Mouse (Mus musculus): Measurements from ENCODE around the gene Gucd1. TPM values are rescaled to one million over a fixed set of nuclear protein-coding genes. Genes with fewer than 3 reads are reported as not detected.

The Gucd1 gene
- total RNA-seq, 2 experiments from 2014 or later, result 94.3 to 180 TPM

GRCm38 (mm10) chr10:75444111-75444826, 73.5 kb downstream of the Gucd1 start:
- no peak for ATAC-seq (replicated peaks; ENCODE audit: low FRiP score, poor library complexity, severe bottlenecking)

GRCm38 (mm10) chr10:75443017-75443416, 74.8 kb downstream of the Gucd1 start:
- no peak for ATAC-seq (replicated peaks; ENCODE audit: low FRiP score, poor library complexity, severe bottlenecking)

- no peak for ATAC-seq (replicated peaks; ENCODE audit: low FRiP score, poor library complexity, severe bottlenecking)
These were observed 76.0 kb downstream of the Gucd1 start for GRCm38 (mm10) chr10:75441800-75442199.

GRCm38 (mm10) chr10:75440756-75441155, 77.0 kb downstream of the Gucd1 start:
- ATAC-seq (replicated peaks; ENCODE audit: low FRiP score, poor library complexity, severe bottlenecking), result no peak

GRCm38 (mm10) chr10:75439211-75439811, 78.5 kb downstream of the Gucd1 start:
- ATAC-seq (replicated peaks; ENCODE audit: low FRiP score, poor library complexity, severe bottlenecking), result no peak; the same call in 1 of the 2 replicates

GRCm38 (mm10) chr10:75438132-75438810, 79.5 kb downstream of the Gucd1 start:
- no peak for ATAC-seq (replicated peaks; ENCODE audit: low FRiP score, poor library complexity, severe bottlenecking)

- ATAC-seq (replicated peaks; ENCODE audit: low FRiP score, poor library complexity, severe bottlenecking), result no peak; the same call in 1 of the 2 replicates
These were observed 80.5 kb downstream of the Gucd1 start for GRCm38 (mm10) chr10:75437284-75437683.

- ATAC-seq (replicated peaks; ENCODE audit: low FRiP score, poor library complexity, severe bottlenecking), result peak; percentile 77
These were observed 81.1 kb downstream of the Gucd1 start for GRCm38 (mm10) chr10:75436604-75437217.

- no peak for ATAC-seq (replicated peaks; ENCODE audit: low FRiP score, poor library complexity, severe bottlenecking)
These were observed 87.1 kb downstream of the Gucd1 start for GRCm38 (mm10) chr10:75430633-75431032.

GRCm38 (mm10) chr10:75430147-75430537, 87.6 kb downstream of the Gucd1 start:
- no peak for ATAC-seq (replicated peaks; ENCODE audit: low FRiP score, poor library complexity, severe bottlenecking)

- ATAC-seq (replicated peaks; ENCODE audit: low FRiP score, poor library complexity, severe bottlenecking), result no peak
These were observed 88.1 kb downstream of the Gucd1 start for GRCm38 (mm10) chr10:75429522-75430146.

GRCm38 (mm10) chr10:75429004-75429380, 88.8 kb downstream of the Gucd1 start:
- no peak for ATAC-seq (replicated peaks; ENCODE audit: low FRiP score, poor library complexity, severe bottlenecking)

GRCm38 (mm10) chr10:75428049-75429003, 89.4 kb downstream of the Gucd1 start:
- ATAC-seq (replicated peaks; ENCODE audit: low FRiP score, poor library complexity, severe bottlenecking), result no peak

GRCm38 (mm10) chr10:75424498-75424901, 93.3 kb downstream of the Gucd1 start:
- ATAC-seq (replicated peaks; ENCODE audit: low FRiP score, poor library complexity, severe bottlenecking), result no peak

GRCm38 (mm10) chr10:75418747-75419146, 99.0 kb downstream of the Gucd1 start:
- ATAC-seq (replicated peaks; ENCODE audit: low FRiP score, poor library complexity, severe bottlenecking), result no peak

- no peak for ATAC-seq (replicated peaks; ENCODE audit: low FRiP score, poor library complexity, severe bottlenecking)
These were observed 100.3 kb downstream of the Gucd1 start for GRCm38 (mm10) chr10:75417363-75418042.

GRCm38 (mm10) chr10:75414925-75415324, 102.8 kb downstream of the Gucd1 start:
- ATAC-seq (replicated peaks; ENCODE audit: low FRiP score, poor library complexity, severe bottlenecking), result no peak

Data from erythroblast, adult 5-6 weeks (primary cell).